Mouse (Mus musculus) liver, embryonic 15.5 days (tissue): ENCODE data around the gene Gria2. TPM values are rescaled to one million over a fixed set of nuclear protein-coding genes. Genes with fewer than 3 reads are reported as not detected.

Experiments used
- ATAC-seq: fragments of 200-750 bp; cut with Nextera tagmentation; 2 replicates; pipeline ENCODE4 v1.8.0; 2017; ENCODE audit warnings: moderate number of reproducible peaks, mild to moderate bottlenecking, moderate library complexity; ENCODE audit not compliant: insufficient read depth
- H3K27ac ChIP-seq: fragments of 300-500 bp; sonication (generic); replicated peaks from 2 replicates; pipeline ENCODE4 v1.5.1; 2015; ENCODE audit warnings: mild to moderate bottlenecking, inconsistent platforms
- H3K27me3 ChIP-seq: fragments of 300-500 bp; sonication (generic); 2 replicates; pipeline ENCODE4 v1.6.1; 2015; ENCODE audit warnings: mild to moderate bottlenecking, inconsistent platforms
- H3K36me3 ChIP-seq: fragments of 300-500 bp; sonication (generic); replicated peaks from 2 replicates; pipeline ENCODE4 v1.6.1; 2015; ENCODE audit warnings: moderate library complexity, mild to moderate bottlenecking, inconsistent platforms
- H3K4me1 ChIP-seq: fragments of 300-500 bp; sonication (generic); replicated peaks from 2 replicates; pipeline ENCODE4 v1.6.1; 2015; ENCODE audit warnings: inconsistent platforms
- H3K4me2 ChIP-seq: fragments of 300-500 bp; sonication (generic); 2 replicates; pipeline ENCODE4 v1.6.1; 2015; ENCODE audit warnings: moderate library complexity, mild to moderate bottlenecking, inconsistent platforms
- H3K4me3 ChIP-seq: fragments of 300-500 bp; sonication (generic); replicated peaks from 2 replicates; pipeline ENCODE4 v1.5.1; 2015; ENCODE audit warnings: mild to moderate bottlenecking, inconsistent platforms
- H3K9ac ChIP-seq: fragments of 300-500 bp; sonication (generic); 2 replicates; pipeline ENCODE4 v1.6.1; 2015; ENCODE audit warnings: moderate library complexity, mild to moderate bottlenecking, inconsistent platforms
- H3K9me3 ChIP-seq: fragments of 300-500 bp; sonication (generic); replicated peaks from 2 replicates; pipeline ENCODE4 v1.6.1; 2016; ENCODE audit warnings: inconsistent platforms
- WGBS: fragments of 180-500 bp; shearing (Covaris S2); methylation state at CpG from one replicate; pipeline ENCODE4 v1.1.7; 2015; ENCODE audit warnings: mixed read lengths; ENCODE audit not compliant: insufficient replicate concordance; 5-methylcytosine and 5-hydroxymethylcytosine counted together
- microRNA-seq: library from miRNA; unstranded; fragments of <30 nt; microRNA quantifications from one replicate; pipeline ENCODE4, GENCODE M21; 2016
- polyA plus RNA-seq: library from polyadenylated mRNA; unstranded; fragments of >200 nt; fragmentation: Nextera tagmentation; extraction: Ambion mirVana; gene quantifications from 2 replicates; pipeline ENCODE4 v1.2.1, GENCODE M21; 2015

Gria2 gene
- polyA plus RNA-seq, 1 experiment from 2014 or later, result 0.20 TPM

- WGBS, result 58% methylated on average over 5 of the region's 5 CpGs
- Histone ChIP-seq H3K4me2 (no peak overlapping the region), H3K36me3 (no peaks in the 10 kb centered on the region), H3K27me3 (no peaks in the 10 kb centered on the region), H3K4me1 (no peaks in the 10 kb centered on the region), H3K9me3 (no peaks in the 10 kb centered on the region), H3K9ac (no peak overlapping the region), H3K4me3 (no peak overlapping the region), H3K27ac (no peak overlapping the region)
- no peak for ATAC-seq
These were observed 137.5 kb downstream of the Gria2 start for GRCm38 (mm10) chr3:80665105-80665504.

- Histone ChIP-seq H3K4me1 (no peaks in the 10 kb centered on the region), H3K9ac (no peak overlapping the region), H3K36me3 (no peaks in the 10 kb centered on the region), H3K9me3 (no peaks in the 10 kb centered on the region), H3K4me3 (no peak overlapping the region), H3K27me3 (no peaks in the 10 kb centered on the region), H3K27ac (no peak overlapping the region), H3K4me2 (no peak overlapping the region)
- WGBS, result 42% methylated on average over 2 of the region's 2 CpGs
- no peak for ATAC-seq
These were observed 139.3 kb downstream of the Gria2 start for GRCm38 (mm10) chr3:80663293-80663692.

DNA sequence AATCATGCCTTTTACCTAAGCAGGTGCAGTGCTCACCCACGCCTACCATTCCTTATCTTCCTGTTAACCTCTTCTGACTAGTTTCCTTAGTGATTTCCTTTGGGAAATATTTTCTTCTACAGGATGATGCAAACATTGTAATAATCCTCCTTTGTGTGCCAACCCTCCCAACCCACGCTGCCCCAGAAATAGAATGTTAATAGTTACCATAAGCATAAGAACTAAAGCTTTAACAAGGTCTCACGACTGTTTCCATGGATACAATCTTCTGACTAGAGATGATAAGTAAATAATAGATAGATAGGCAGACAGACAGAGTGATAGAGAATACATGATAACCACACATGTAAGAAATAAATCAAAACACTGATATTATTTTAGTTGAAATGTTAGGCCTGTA lies 140.8 kb downstream of the Gria2 start:
- WGBS, result 49% methylated on average over 3 of the region's 3 CpGs

DNA sequence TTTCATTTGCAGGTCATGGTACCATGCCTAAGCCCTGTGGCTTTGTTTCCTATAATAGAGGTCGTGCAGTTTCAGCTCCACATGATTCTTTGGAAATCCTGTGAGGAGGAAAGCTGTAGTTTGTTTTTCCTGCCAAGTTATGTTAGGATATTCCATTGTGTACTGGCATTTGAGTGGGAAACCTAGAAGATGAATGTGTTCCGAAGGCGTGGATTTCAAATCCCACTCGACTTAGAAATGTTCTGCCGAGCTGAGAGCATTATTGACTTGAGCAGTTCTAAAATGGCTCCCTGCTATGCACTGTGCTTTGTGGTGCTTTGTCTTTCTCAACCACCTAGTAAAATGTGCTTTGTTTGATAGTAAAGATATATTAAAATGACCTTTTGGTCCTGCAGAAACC lies 150.4 kb downstream of the Gria2 start:
- no peak overlapping the region for H3K27ac ChIP-seq
- WGBS, result 68% methylated on average over 5 of the region's 5 CpGs
- no peaks in the 10 kb centered on the region for H3K9me3 ChIP-seq
- H3K4me2 ChIP-seq, result no peak overlapping the region
- H3K27me3 ChIP-seq, result no peaks in the 10 kb centered on the region
- H3K36me3 ChIP-seq, result no peaks in the 10 kb centered on the region
- no peaks in the 10 kb centered on the region for H3K4me1 ChIP-seq
- no peak overlapping the region for H3K9ac ChIP-seq
- no peak for ATAC-seq
- H3K4me3 ChIP-seq, result no peak overlapping the region

More for the DNA sequence above, 140.8 kb downstream of the Gria2 start:
- no peak for ATAC-seq
- Histone ChIP-seq H3K36me3 (no peaks in the 10 kb centered on the region), H3K9ac (no peak overlapping the region), H3K4me1 (no peaks in the 10 kb centered on the region), H3K4me3 (no peak overlapping the region), H3K27ac (no peak overlapping the region), H3K4me2 (no peak overlapping the region), H3K9me3 (no peaks in the 10 kb centered on the region), H3K27me3 (no peaks in the 10 kb centered on the region)

Small RNA genes within 50 kb of the gene (microRNA-seq; reads per million reads assigned to microRNA genes)
- gene Gm25749, result not detected

Other genes with a start within 250 kb of the Gria2 start
- gene Glrb, start 110.8 kb upstream of the Gria2 start, polyA plus RNA-seq, result 0.09 and 0.13 TPM in 2 replicates
- gene Pdgfc, start 233.6 kb upstream of the Gria2 start, polyA plus RNA-seq, result 0.51 and 0.64 TPM in 2 replicates